Mouse (Mus musculus): ENCODE results near the gene Gfral. TPM values are rescaled to one million over a fixed set of nuclear protein-coding genes. Genes with fewer than 3 reads are reported as not detected.
A peak's percentile ranks its signal among the peaks of the same experiment; 100 is the strongest.

Gene Gfral
- total RNA-seq, 2 experiments from 2014 or later = not detected

GRCm38 (mm10) chr9:76122888-76123287 lies 90.6 kb downstream of the Gfral start:
- DNase-seq = peak; percentile 44

Other genes starting within 250 kb of the Gfral start
- under 1 TPM; 0.56 to 0.70 TPM for gene Hmgcll1, start 198.8 kb downstream of the Gfral start, total RNA-seq (2021)
- gene Hcrtr2, start 110.2 kb upstream of the Gfral start, total RNA-seq (2021) = not detected